Mouse (Mus musculus): ENCODE data around the gene Slc7a8.

- no peak for TF ChIP-seq CTCF (IDR thresholded peaks at IDR 0.05; ENCODE audit: low read depth, low read length)
- no peak for TF ChIP-seq TAL1 (conservative IDR thresholded peaks at IDR 0.05; ENCODE audit: low read depth, low read length)
These were observed 96.3 kb downstream of the Slc7a8 start for GRCm38 (mm10) chr14:54685471-54685870.

All from G1E (cell line).